Mouse (Mus musculus): ENCODE data around the gene Fgr.

DNA sequence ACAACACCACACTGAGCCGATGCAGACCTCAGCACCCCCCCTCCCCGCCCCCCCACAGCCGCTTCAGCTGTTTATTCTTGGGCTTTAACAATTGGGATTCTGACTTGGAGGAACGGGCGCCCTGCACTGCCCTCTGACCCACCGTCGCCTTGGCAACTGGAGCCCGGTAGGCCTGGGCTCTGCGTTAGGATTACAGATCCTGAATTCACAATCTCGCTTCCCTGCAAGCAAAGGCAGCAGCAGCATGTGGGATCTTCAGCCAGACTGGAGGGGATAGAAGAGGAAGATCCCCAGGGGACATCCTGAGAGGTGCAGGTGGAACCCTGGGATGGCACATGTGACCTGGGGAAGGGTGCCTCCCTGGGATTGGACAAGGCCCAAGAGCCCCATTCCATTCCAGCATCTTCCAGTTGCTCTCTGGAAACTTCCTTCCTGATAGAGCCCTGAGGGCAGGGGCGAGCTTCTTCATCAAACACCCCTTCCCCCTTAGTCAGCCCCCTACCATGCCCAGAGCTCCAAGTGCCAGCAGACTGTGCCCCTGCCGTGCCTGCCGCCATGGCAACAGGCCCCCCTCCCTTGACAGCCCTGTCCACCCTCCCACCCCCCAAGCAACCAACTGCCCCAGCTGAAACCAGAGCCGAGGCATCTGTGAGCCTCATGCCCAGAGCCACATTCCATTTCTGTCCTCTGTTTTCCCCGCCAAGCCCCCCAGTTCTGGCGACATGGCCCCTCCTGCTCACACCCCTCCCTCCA lies 73.6 kb downstream of the Fgr start:
- no peak for TF ChIP-seq CTCF (conservative IDR thresholded peaks at IDR 0.05; ENCODE audit: low read length)
- TF ChIP-seq NANOG (IDR thresholded peaks at IDR 0.05; ENCODE audit: borderline replicate concordance, low read length): no peak
- TF ChIP-seq POU5F1 (IDR thresholded peaks at IDR 0.05; ENCODE audit: borderline replicate concordance, low read length): no peak

Measured in E14TG2a.4 (cell line).